Comparison of ENCODE assay signal across 13 mouse cellular contexts in the genomic region with DNA sequence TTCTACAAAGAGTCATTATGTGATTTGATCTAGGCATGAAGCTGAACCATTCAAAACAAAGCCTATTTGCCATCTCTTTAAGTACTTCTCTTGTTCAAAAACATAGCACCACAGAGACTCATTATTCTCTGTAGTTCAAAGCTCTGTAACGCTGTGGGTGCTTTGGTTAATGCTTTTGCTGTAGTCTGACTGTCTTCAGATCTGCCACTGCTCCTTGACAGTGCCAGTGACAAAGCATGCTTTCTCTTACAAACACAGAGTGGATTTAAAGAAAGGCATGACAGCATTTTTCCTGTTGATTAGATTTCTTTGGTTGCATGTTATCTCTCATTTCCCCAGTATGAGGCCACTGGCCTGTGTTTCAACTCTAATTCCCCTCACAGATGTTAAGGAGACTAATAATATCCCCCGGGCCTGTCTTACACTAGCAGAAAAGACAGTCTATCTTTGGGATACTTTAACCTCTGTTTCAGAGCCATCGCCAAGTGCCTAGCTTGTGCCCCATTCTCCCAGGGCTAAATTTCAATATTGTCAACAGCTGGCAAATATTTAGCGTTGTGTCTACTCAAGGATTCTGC.
DNase-seq lines count a peak whose midpoint lies in the region; ATAC-seq and TF ChIP-seq lines count a peak whose summit lies in the region.
"Had no signal": no experiment of that assay in that cellular context is flagged by ENCODE, and none has a peak within 500 bp of the region (broad histone marks: within the 10 kb centered on the region; RNA-seq: fewer than 3 reads in every experiment).

No protein-coding gene starts in this region.

- peak; percentile 42; the same call in 1 of the 2 replicates for ATAC-seq in heart, embryonic 13.5 days (ENCODE audit: extremely low read depth, insufficient number of reproducible peaks, low FRiP score, low TSS enrichment)
- peak; percentile 34; the same call in 1 of the 2 replicates for ATAC-seq in forebrain, postnatal 0 days
- ATAC-seq in midbrain, embryonic 15.5 days (replicated peaks): peak; percentile 84
- no peak for ATAC-seq in intestine, embryonic 15.5 days
- ATAC-seq: intestine, postnatal 0 days had no signal

- H3K4me3 ChIP-seq in heart, embryonic 13.5 days: no peak overlapping the region
- no peak overlapping the region for H3K4me3 ChIP-seq in forebrain, postnatal 0 days (ENCODE audit: low read depth, low read length)
- H3K4me3 ChIP-seq in midbrain, embryonic 15.5 days: no peak overlapping the region
- no peak overlapping the region for H3K4me3 ChIP-seq in intestine, embryonic 15.5 days (replicated peaks)
- H3K4me3 ChIP-seq: embryonic facial prominence, embryonic 12.5 days had no signal

- H3K27me3 ChIP-seq in heart, embryonic 13.5 days (replicated peaks): no peaks in the 10 kb centered on the region
- H3K27me3 ChIP-seq in forebrain, postnatal 0 days (ENCODE audit: insufficient read depth, low read length): no peaks in the 10 kb centered on the region
- H3K27me3 ChIP-seq in midbrain, embryonic 15.5 days (replicated peaks): no peaks in the 10 kb centered on the region
- no peaks in the 10 kb centered on the region for H3K27me3 ChIP-seq in intestine, embryonic 15.5 days (replicated peaks)
- H3K27me3 ChIP-seq: embryonic facial prominence, embryonic 12.5 days had no signal

- H3K27ac ChIP-seq in heart, embryonic 13.5 days (replicated peaks): peak overlapping the region; percentile 71
- no peak overlapping the region for H3K27ac ChIP-seq in forebrain, postnatal 0 days (ENCODE audit: low read depth, low read length)
- 0 out of 2 replicates have a peak overlapping the region, but pooled peaks have one; percentile 1 for H3K27ac ChIP-seq in midbrain, embryonic 15.5 days
- no peak overlapping the region for H3K27ac ChIP-seq in intestine, embryonic 15.5 days
- H3K27ac ChIP-seq: embryonic facial prominence, embryonic 12.5 days had no signal

- no peak overlapping the region for H3K9ac ChIP-seq in heart, embryonic 13.5 days
- no peak overlapping the region for H3K9ac ChIP-seq in forebrain, postnatal 0 days
- H3K9ac ChIP-seq in midbrain, embryonic 15.5 days: no peak overlapping the region
- no peak overlapping the region for H3K9ac ChIP-seq in intestine, embryonic 15.5 days
- H3K9ac ChIP-seq: embryonic facial prominence, embryonic 12.5 days had no signal

- intact Hi-C loops in heart, postnatal 36 days (cut with DNase I): no loop called here

- WGBS in heart, embryonic 13.5 days: 19% methylated on average over 4 of the region's 4 CpGs
- 25% methylated on average over 4 of the region's 4 CpGs for WGBS in forebrain, postnatal 0 days
- WGBS in midbrain, embryonic 15.5 days: 34% methylated on average over 4 of the region's 4 CpGs
- WGBS in intestine, embryonic 15.5 days: 67% methylated on average over 4 of the region's 4 CpGs

- H3K9me3 ChIP-seq in heart, embryonic 13.5 days: no peaks in the 10 kb centered on the region
- no peaks in the 10 kb centered on the region for H3K9me3 ChIP-seq in forebrain, postnatal 0 days (ENCODE audit: low read length)
- no peaks in the 10 kb centered on the region for H3K9me3 ChIP-seq in midbrain, embryonic 15.5 days
- H3K9me3 ChIP-seq in intestine, embryonic 15.5 days: no peaks in the 10 kb centered on the region
- H3K9me3 ChIP-seq: embryonic facial prominence, embryonic 12.5 days had no signal

- TF ChIP-seq CTCF in forebrain, postnatal 0 days (IDR thresholded peaks at IDR 0.05; ENCODE audit: low read depth): no peak

- H3K4me1 ChIP-seq in heart, embryonic 13.5 days: peaks cover 15% of the 10 kb centered on the region
- H3K4me1 ChIP-seq in forebrain, postnatal 0 days (ENCODE audit: insufficient read depth): no peaks in the 10 kb centered on the region
- no peaks in the 10 kb centered on the region for H3K4me1 ChIP-seq in midbrain, embryonic 15.5 days
- H3K4me1 ChIP-seq in intestine, embryonic 15.5 days (replicated peaks): no peaks in the 10 kb centered on the region
- H3K4me1 ChIP-seq: embryonic facial prominence, embryonic 12.5 days had no signal

- H3K36me3 ChIP-seq in heart, embryonic 13.5 days: no peaks in the 10 kb centered on the region
- no peaks in the 10 kb centered on the region for H3K36me3 ChIP-seq in forebrain, postnatal 0 days (ENCODE audit: insufficient read depth)
- H3K36me3 ChIP-seq in midbrain, embryonic 15.5 days (replicated peaks): no peaks in the 10 kb centered on the region
- no peaks in the 10 kb centered on the region for H3K36me3 ChIP-seq in intestine, embryonic 15.5 days
- H3K36me3 ChIP-seq: embryonic facial prominence, embryonic 12.5 days had no signal

- peak overlapping the region; percentile 22; the same call in 1 of the 2 replicates for H3K4me2 ChIP-seq in heart, embryonic 13.5 days
- no peak overlapping the region for H3K4me2 ChIP-seq in forebrain, postnatal 0 days (ENCODE audit: low read depth)
- no peak overlapping the region for H3K4me2 ChIP-seq in midbrain, embryonic 15.5 days
- H3K4me2 ChIP-seq in intestine, embryonic 15.5 days (replicated peaks): no peak overlapping the region
- H3K4me2 ChIP-seq: embryonic facial prominence, embryonic 12.5 days had no signal

- no peak for DNase-seq in heart, postnatal 36 days
- peak; percentile 9 for DNase-seq in embryo, embryonic 10 days (ENCODE audit: low spot score)
- no peak for DNase-seq in forebrain, postnatal 0 days
- DNase-seq in adrenal gland, postnatal 25 days: no peak
- DNase-seq: cerebellum, adult 18-20 months; lung, adult 18-20 months; right cerebral cortex, postnatal 4 days; thymus, postnatal 14 days had no signal

Comparison
In these comparisons a context has a peak if more than half of its experiments do, and no peak if none do; other contexts are left out.
1. H3K27ac ChIP-seq: peak in heart, embryonic 13.5 days (single experiment) and midbrain, embryonic 15.5 days (single experiment); none in forebrain, postnatal 0 days (single experiment) and intestine, embryonic 15.5 days (single experiment).